Mouse (Mus musculus) ovary, adult 18-20 months (tissue): Measurements from ENCODE around the gene Dlg2.

Source experiments
- DNase-seq: peaks from one replicate; pipeline ENCODE4 v3.0.0; 2022; ENCODE audit warnings: low spot score, mixed read lengths

Gene Dlg2

GRCm38 (mm10) chr7:90476313-90477245 is at the start of gene Dlg2:
Gene Dlg2, plus strand, starts transcription at chr7:90476672.
- DNase-seq = peak; percentile 9

- peak; percentile 6 for DNase-seq
These were observed 49.5 kb upstream of the Dlg2 start for GRCm38 (mm10) chr7:90427006-90427405.

- DNase-seq = no peak
These were observed 44.3 kb upstream of the Dlg2 start for GRCm38 (mm10) chr7:90432221-90432620.

GRCm38 (mm10) chr7:90440044-90440443 is 36.4 kb upstream of the Dlg2 start:
- DNase-seq = no peak

GRCm38 (mm10) chr7:90442070-90442469 is 34.4 kb upstream of the Dlg2 start:
- no peak for DNase-seq

GRCm38 (mm10) chr7:90442518-90443080 is 33.9 kb upstream of the Dlg2 start, which contains the start of gene Crebzf:
Gene Crebzf, plus strand, starts transcription at chr7:90442729.
- peak; percentile 96 for DNase-seq

- peak; percentile 59 for DNase-seq
These were observed 33.1 kb upstream of the Dlg2 start for GRCm38 (mm10) chr7:90443101-90444091.

GRCm38 (mm10) chr7:90444206-90444605 is 32.3 kb upstream of the Dlg2 start:
- DNase-seq = no peak

GRCm38 (mm10) chr7:90456149-90456844 is 20.2 kb upstream of the Dlg2 start:
- DNase-seq = no peak

- DNase-seq = peak; percentile 83
These were observed 19.5 kb upstream of the Dlg2 start, which contains the start of gene Tmem126a for GRCm38 (mm10) chr7:90456845-90457468. Gene Tmem126a, minus strand, starts transcription at chr7:90457229.

GRCm38 (mm10) chr7:90457517-90457916 is 19.0 kb upstream of the Dlg2 start:
- no peak for DNase-seq

- DNase-seq = no peak
These were observed 16.1 kb upstream of the Dlg2 start for GRCm38 (mm10) chr7:90460330-90460729.

- no peak for DNase-seq
These were observed 15.5 kb upstream of the Dlg2 start for GRCm38 (mm10) chr7:90460930-90461329.

GRCm38 (mm10) chr7:90461441-90461840 is 15.0 kb upstream of the Dlg2 start:
- DNase-seq = no peak

GRCm38 (mm10) chr7:90473511-90473910 is 3.0 kb upstream of the Dlg2 start:
- no peak for DNase-seq

- DNase-seq = peak; percentile 99
These were observed 619 bp upstream of the Dlg2 start, which contains the start of gene Tmem126b for GRCm38 (mm10) chr7:90475793-90476312. Gene Tmem126b, minus strand, starts transcription at chr7:90476001.

- DNase-seq = no peak
These were observed 6.1 kb downstream of the Dlg2 start for GRCm38 (mm10) chr7:90482607-90483006.

GRCm38 (mm10) chr7:90508124-90508523 is 31.7 kb downstream of the Dlg2 start:
- DNase-seq = no peak

GRCm38 (mm10) chr7:90512293-90512692 is 35.8 kb downstream of the Dlg2 start:
- DNase-seq = no peak
